Mouse (Mus musculus) NIH3T3 (cell line): ENCODE measurements around the gene Srebf1.

ENCODE experiments used
- DNase-seq: peaks from one replicate; pipeline ENCODE4 v3.0.0-alpha.2; 2012; ENCODE audit warnings: low read depth

The Srebf1 gene

GRCm38 (mm10) chr11:60176975-60177657 lies 45.3 kb downstream of the Srebf1 start:
- DNase-seq, result no peak

- peak; percentile 54 for DNase-seq
These were observed 46.0 kb downstream of the Srebf1 start for GRCm38 (mm10) chr11:60176182-60176974.

- peak; percentile 71 for DNase-seq
These were observed 46.8 kb downstream of the Srebf1 start for GRCm38 (mm10) chr11:60175371-60176181.

GRCm38 (mm10) chr11:60173606-60174184 lies 48.7 kb downstream of the Srebf1 start:
- no peak for DNase-seq

- DNase-seq, result no peak
These were observed 50.3 kb downstream of the Srebf1 start for GRCm38 (mm10) chr11:60172074-60172473.

GRCm38 (mm10) chr11:60168780-60169179 lies 53.6 kb downstream of the Srebf1 start:
- DNase-seq, result no peak

- DNase-seq, result peak; percentile 63
These were observed 57.3 kb downstream of the Srebf1 start for GRCm38 (mm10) chr11:60165076-60165475.

- no peak for DNase-seq
These were observed 57.9 kb downstream of the Srebf1 start for GRCm38 (mm10) chr11:60164450-60164849.

- no peak for DNase-seq
These were observed 59.0 kb downstream of the Srebf1 start for GRCm38 (mm10) chr11:60163362-60163761.

- no peak for DNase-seq
These were observed 59.8 kb downstream of the Srebf1 start for GRCm38 (mm10) chr11:60162547-60162946.

- DNase-seq, result no peak
These were observed 61.1 kb downstream of the Srebf1 start for GRCm38 (mm10) chr11:60161146-60161874.

- no peak for DNase-seq
These were observed 61.8 kb downstream of the Srebf1 start for GRCm38 (mm10) chr11:60160454-60161114.

- no peak for DNase-seq
These were observed 62.4 kb downstream of the Srebf1 start for GRCm38 (mm10) chr11:60159955-60160354.

GRCm38 (mm10) chr11:60158271-60158670 lies 64.1 kb downstream of the Srebf1 start:
- no peak for DNase-seq

GRCm38 (mm10) chr11:60155690-60156089 lies 66.7 kb downstream of the Srebf1 start:
- no peak for DNase-seq

- peak; percentile 63 for DNase-seq
These were observed 68.4 kb downstream of the Srebf1 start for GRCm38 (mm10) chr11:60153936-60154335.

GRCm38 (mm10) chr11:60152339-60152738 lies 70.0 kb downstream of the Srebf1 start:
- no peak for DNase-seq

- DNase-seq, result no peak
These were observed 71.7 kb downstream of the Srebf1 start for GRCm38 (mm10) chr11:60150677-60151076.
